Mouse (Mus musculus) stomach, postnatal 0 days (tissue): ENCODE measurements at regions not wholly inside any gene's neighbourhood (a gene's known extent, or its start where the extent isn't known, plus 50 kb on each side); places are given as distances from the start of the nearest gene placed in this dataset.

Experiments
- ATAC-seq: fragments of 200-750 bp; cut with Nextera tagmentation; 2 replicates; pipeline ENCODE4 v1.8.0; 2017; ENCODE audit not compliant: low FRiP score, low TSS enrichment
- DNase-seq: peaks from one replicate; pipeline ENCODE4 v3.0.0-alpha.2; 2016; ENCODE audit warnings: low spot score
- H3K27ac ChIP-seq: fragments of 300-500 bp; sonication (generic); replicated peaks from 2 replicates; pipeline ENCODE4 v1.5.1; 2014; ENCODE audit warnings: mild to moderate bottlenecking, control low read depth
- H3K27me3 ChIP-seq: fragments of 300-500 bp; sonication (generic); 2 replicates; pipeline ENCODE4 v1.6.1; 2014; ENCODE audit warnings: low read length; ENCODE audit not compliant: control insufficient read depth, insufficient read depth
- H3K36me3 ChIP-seq: fragments of 300-500 bp; sonication (generic); 2 replicates; pipeline ENCODE4 v1.6.1; 2014; ENCODE audit warnings: low read length, mixed read lengths; ENCODE audit not compliant: control insufficient read depth, insufficient read depth
- H3K4me1 ChIP-seq: fragments of 300-500 bp; sonication (generic); replicated peaks from 2 replicates; pipeline ENCODE4 v1.6.1; 2014; ENCODE audit warnings: antibody characterized with exemption; ENCODE audit not compliant: control insufficient read depth, insufficient read depth
- H3K4me2 ChIP-seq: fragments of 300-500 bp; sonication (generic); replicated peaks from 2 replicates; pipeline ENCODE4 v1.6.1; 2014; ENCODE audit warnings: low read depth, mild to moderate bottlenecking, control low read depth, moderate library complexity
- H3K4me3 ChIP-seq: fragments of 300-500 bp; sonication (generic); 2 replicates; pipeline ENCODE4 v1.5.1; 2014; ENCODE audit warnings: low read depth, low read length, control low read depth
- H3K9ac ChIP-seq: fragments of 300-500 bp; sonication (generic); 2 replicates; pipeline ENCODE4 v1.6.1; 2014; ENCODE audit warnings: mild to moderate bottlenecking, low read length, control low read depth, mixed read lengths
- H3K9me3 ChIP-seq: fragments of 300-500 bp; sonication (generic); 2 replicates; pipeline ENCODE4 v1.6.1; 2016; ENCODE audit warnings: low read length; ENCODE audit not compliant: control insufficient read depth
- CTCF ChIP-seq: IDR thresholded peaks from 2 replicates; pipeline ENCODE4 v1.5.1; 2016; ENCODE audit warnings: antibody characterized with exemption, low read depth, mild to moderate bottlenecking, moderate library complexity
- EP300 ChIP-seq: optimal IDR thresholded peaks from 2 replicates; pipeline ENCODE3; 2016; ENCODE audit warnings: antibody characterized with exemption
- WGBS: fragments of 180-500 bp; shearing (Covaris S2); extraction: QIAGEN DNeasy Blood & Tissue Kit; methylation state at CpG from one replicate; pipeline ENCODE4 v1.1.7; 2014; 5-methylcytosine and 5-hydroxymethylcytosine counted together

DNA sequence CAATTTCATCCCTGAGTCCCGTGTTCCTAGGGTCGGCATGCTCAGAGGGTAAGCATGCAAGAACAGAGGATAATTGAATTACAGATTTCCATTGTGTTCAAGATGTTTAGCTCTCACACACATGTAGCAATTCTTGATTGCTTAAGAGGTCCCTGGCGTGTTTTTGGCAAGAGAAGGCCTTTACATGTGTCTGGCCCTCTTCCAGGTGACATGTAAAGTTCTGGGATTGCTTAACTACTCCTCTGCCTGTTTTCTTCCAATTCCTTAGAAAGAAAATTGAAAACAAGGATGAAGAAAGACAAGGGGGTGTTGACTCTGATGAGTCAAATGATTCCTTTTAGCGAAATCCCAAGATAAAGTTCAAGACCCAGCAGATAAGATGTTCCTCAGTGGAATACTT lies 285.1 kb downstream of the Lyplal1 start:
- no peaks in the 10 kb centered on the region for H3K36me3 ChIP-seq
- H3K9me3 ChIP-seq = no peaks in the 10 kb centered on the region
- no peak overlapping the region for H3K4me3 ChIP-seq
- ATAC-seq = no peak
- H3K4me1 ChIP-seq = no peaks in the 10 kb centered on the region
- 73% methylated on average over 4 of the region's 4 CpGs for WGBS
- no peak overlapping the region for H3K4me2 ChIP-seq
- no peak for DNase-seq
- H3K9ac ChIP-seq = no peak overlapping the region
- TF ChIP-seq CTCF (no peak), EP300 (no peak)
- H3K27me3 ChIP-seq = no peaks in the 10 kb centered on the region
- H3K27ac ChIP-seq = no peak overlapping the region

DNA sequence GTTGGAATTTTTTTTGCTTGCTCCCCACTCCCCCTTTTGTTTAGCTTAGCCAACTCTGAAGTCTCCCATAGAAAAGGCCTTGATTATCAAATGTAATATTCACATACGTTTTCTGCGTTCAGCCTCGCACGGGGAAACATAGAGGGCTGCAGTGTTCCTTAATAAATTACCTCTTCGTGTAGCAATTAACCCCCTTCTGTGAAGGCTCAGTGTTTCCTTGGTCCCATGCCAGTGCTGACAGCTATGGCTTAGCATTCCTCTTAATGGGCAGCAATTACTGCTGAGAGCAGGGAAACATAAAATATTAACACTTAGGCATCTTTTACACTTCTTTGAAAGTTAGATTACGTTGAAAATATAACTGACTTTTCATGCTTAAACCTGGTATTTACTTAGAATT lies 282.9 kb downstream of the Lyplal1 start:
- TF ChIP-seq EP300 (no peak), CTCF (no peak)
- 49% methylated on average over 6 of the region's 6 CpGs for WGBS

GRCm38 (mm10) chr1:185836632-185837281 lies 280.4 kb downstream of the Lyplal1 start:
- H3K9me3 ChIP-seq = no peaks in the 10 kb centered on the region
- DNase-seq (no peak), ATAC-seq (no peak; the same call in 1 of the 2 replicates)
- no peak overlapping the region for H3K4me3 ChIP-seq
- no peaks in the 10 kb centered on the region for H3K4me1 ChIP-seq
- 39% methylated on average over 13 of the region's 13 CpGs for WGBS
- H3K9ac ChIP-seq = no peak overlapping the region
- H3K36me3 ChIP-seq = no peaks in the 10 kb centered on the region
- no peak overlapping the region for H3K27ac ChIP-seq
- TF ChIP-seq EP300 = no peak
- no peak for TF ChIP-seq CTCF
- no peaks in the 10 kb centered on the region for H3K27me3 ChIP-seq
- H3K4me2 ChIP-seq = no peak overlapping the region

More for the DNA sequence above, 282.9 kb downstream of the Lyplal1 start:
- ATAC-seq (no peak), DNase-seq (no peak)
- H3K4me1 ChIP-seq = no peaks in the 10 kb centered on the region
- H3K4me2 ChIP-seq = no peak overlapping the region
- H3K27me3 ChIP-seq = no peaks in the 10 kb centered on the region
- H3K9me3 ChIP-seq = no peaks in the 10 kb centered on the region
- H3K36me3 ChIP-seq = no peaks in the 10 kb centered on the region
- H3K9ac ChIP-seq = no peak overlapping the region
- no peak overlapping the region for H3K27ac ChIP-seq
- no peak overlapping the region for H3K4me3 ChIP-seq

DNA sequence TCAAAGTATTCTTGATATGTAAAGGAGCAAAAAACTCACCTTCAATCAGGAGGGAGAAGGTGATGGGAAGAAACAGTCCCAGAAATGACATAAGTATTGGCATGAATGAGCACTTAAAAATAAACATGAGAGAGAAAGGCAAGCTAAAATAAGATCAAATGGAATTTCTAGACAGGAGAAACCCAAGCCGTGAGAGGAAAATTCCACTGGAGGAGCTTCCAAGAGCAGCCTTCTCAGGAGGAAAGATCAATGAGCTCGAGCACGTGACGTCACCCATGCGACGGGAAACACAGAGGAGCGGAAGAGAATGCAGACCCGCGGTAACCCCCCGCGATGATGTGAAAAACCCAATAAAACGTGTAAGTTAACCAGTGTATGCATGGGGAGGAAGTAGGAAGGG lies 274.6 kb downstream of the Lyplal1 start:
- H3K4me2 ChIP-seq = no peak overlapping the region
- H3K4me1 ChIP-seq = no peaks in the 10 kb centered on the region
- no peak for TF ChIP-seq EP300
- TF ChIP-seq CTCF = no peak
- ATAC-seq (no peak), DNase-seq (no peak)
- no peaks in the 10 kb centered on the region for H3K27me3 ChIP-seq
- H3K27ac ChIP-seq = no peak overlapping the region
- H3K9ac ChIP-seq = no peak overlapping the region
- no peaks in the 10 kb centered on the region for H3K9me3 ChIP-seq
- H3K36me3 ChIP-seq = no peaks in the 10 kb centered on the region
- H3K4me3 ChIP-seq = no peak overlapping the region
- 80% methylated on average over 12 of the region's 12 CpGs for WGBS

DNA sequence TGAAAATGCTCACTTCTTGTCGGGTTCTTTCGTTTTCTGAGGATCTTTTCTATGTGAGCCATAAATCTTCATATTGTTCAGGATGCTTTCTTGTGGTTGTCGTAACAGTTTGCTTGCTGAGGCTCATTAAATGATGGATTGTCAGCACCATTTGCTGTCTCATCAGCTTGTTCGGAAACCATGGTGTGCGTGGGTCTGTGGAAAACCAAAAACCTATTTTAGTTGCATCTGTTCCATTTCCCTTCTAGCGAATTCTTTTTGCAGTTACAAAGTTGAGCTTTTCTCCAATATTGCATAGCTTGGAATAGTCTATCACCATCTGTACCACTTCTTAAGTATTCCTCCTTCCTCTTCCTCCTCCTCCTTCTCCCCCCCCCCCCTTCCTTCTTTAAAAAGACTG lies 269.9 kb downstream of the Lyplal1 start:
- H3K4me3 ChIP-seq = no peak overlapping the region
- H3K36me3 ChIP-seq = no peaks in the 10 kb centered on the region
- WGBS = 71% methylated on average over 6 of the region's 6 CpGs
- ATAC-seq (no peak), DNase-seq (no peak)
- no peaks in the 10 kb centered on the region for H3K9me3 ChIP-seq
- no peak overlapping the region for H3K27ac ChIP-seq
- H3K9ac ChIP-seq = no peak overlapping the region
- no peak for TF ChIP-seq EP300
- no peak for TF ChIP-seq CTCF
- H3K4me1 ChIP-seq = no peaks in the 10 kb centered on the region
- no peaks in the 10 kb centered on the region for H3K27me3 ChIP-seq
- no peak overlapping the region for H3K4me2 ChIP-seq

DNA sequence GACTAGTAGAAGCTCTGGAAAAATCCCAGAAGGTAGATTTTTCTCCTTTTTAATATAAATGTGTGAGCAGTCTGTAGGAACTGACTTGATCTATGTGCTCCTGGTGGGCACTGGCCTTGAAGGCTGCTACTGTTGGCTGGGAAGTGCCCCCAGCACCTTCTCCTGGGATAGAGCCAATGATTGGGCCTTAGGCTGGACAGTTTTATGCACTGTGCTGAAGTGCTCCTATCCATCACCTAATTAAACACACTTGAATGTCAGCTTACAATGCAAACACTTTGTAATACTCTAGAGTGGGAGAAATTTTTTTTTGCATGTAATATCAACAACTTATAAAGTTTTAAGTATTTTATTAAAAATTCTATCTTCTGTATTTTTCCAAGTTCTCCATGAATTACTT lies 266.5 kb downstream of the Lyplal1 start:
- no peak overlapping the region for H3K4me2 ChIP-seq
- TF ChIP-seq CTCF (no peak), EP300 (no peak)
- H3K36me3 ChIP-seq = no peaks in the 10 kb centered on the region
- H3K4me3 ChIP-seq = no peak overlapping the region
- ATAC-seq = no peak
- no peak overlapping the region for H3K27ac ChIP-seq
- no peaks in the 10 kb centered on the region for H3K4me1 ChIP-seq
- no peaks in the 10 kb centered on the region for H3K9me3 ChIP-seq
- no peak overlapping the region for H3K9ac ChIP-seq
- no peak for DNase-seq
- H3K27me3 ChIP-seq = no peaks in the 10 kb centered on the region
